Mouse (Mus musculus) limb, embryonic 13.5 days (tissue): ENCODE data around the gene Setd3. TPM values are rescaled to one million over a fixed set of nuclear protein-coding genes. Genes with fewer than 3 reads are reported as not detected.
A peak's percentile ranks its signal among the peaks of the same experiment; 100 is the strongest.

Experiments
- ATAC-seq: fragments of 200-750 bp; cut with Nextera tagmentation; 2 replicates; pipeline ENCODE4 v1.8.0; 2017; ENCODE audit warnings: low read depth, moderate number of reproducible peaks, moderate TSS enrichment; ENCODE audit not compliant: low FRiP score
- H3K27ac ChIP-seq: fragments of 300-500 bp; sonication (generic); 2 replicates; pipeline ENCODE4 v1.5.1; 2015; ENCODE audit warnings: inconsistent platforms, mild to moderate bottlenecking, moderate library complexity
- H3K27me3 ChIP-seq: fragments of 300-500 bp; sonication (generic); 2 replicates; pipeline ENCODE4 v1.6.1; 2015; ENCODE audit warnings: mild to moderate bottlenecking, inconsistent platforms
- H3K36me3 ChIP-seq: fragments of 300-500 bp; sonication (generic); 2 replicates; pipeline ENCODE4 v1.6.1; 2015; ENCODE audit warnings: inconsistent platforms, mild to moderate bottlenecking, moderate library complexity
- H3K4me1 ChIP-seq: fragments of 300-500 bp; sonication (generic); 2 replicates; pipeline ENCODE4 v1.6.1; 2015; ENCODE audit warnings: inconsistent platforms
- H3K4me2 ChIP-seq: fragments of 300-500 bp; sonication (generic); replicated peaks from 2 replicates; pipeline ENCODE4 v1.6.1; 2015; ENCODE audit warnings: inconsistent platforms, mild to moderate bottlenecking, moderate library complexity
- H3K4me3 ChIP-seq: fragments of 300-500 bp; sonication (generic); 2 replicates; pipeline ENCODE4 v1.5.1; 2015; ENCODE audit warnings: moderate library complexity, mild to moderate bottlenecking, inconsistent platforms
- H3K9ac ChIP-seq: fragments of 300-500 bp; sonication (generic); 2 replicates; pipeline ENCODE4 v1.6.1; 2015; ENCODE audit warnings: mild to moderate bottlenecking, inconsistent platforms
- H3K9me3 ChIP-seq: fragments of 300-500 bp; sonication (generic); 2 replicates; pipeline ENCODE4 v1.6.1; 2016; ENCODE audit warnings: inconsistent platforms
- WGBS: fragments of 180-500 bp; shearing (Covaris S2); methylation state at CpG from one replicate; pipeline ENCODE4 v1.1.7; 2015; 5-methylcytosine and 5-hydroxymethylcytosine counted together
- polyA plus RNA-seq: library from polyadenylated mRNA; unstranded; fragments of >200 nt; fragmentation: Nextera tagmentation; extraction: Ambion mirVana; gene quantifications from 2 replicates; pipeline ENCODE4 v1.2.1, GENCODE M21; 2015

Gene Setd3
- polyA plus RNA-seq, 1 experiment from 2014 or later, result 93.2 TPM

DNA sequence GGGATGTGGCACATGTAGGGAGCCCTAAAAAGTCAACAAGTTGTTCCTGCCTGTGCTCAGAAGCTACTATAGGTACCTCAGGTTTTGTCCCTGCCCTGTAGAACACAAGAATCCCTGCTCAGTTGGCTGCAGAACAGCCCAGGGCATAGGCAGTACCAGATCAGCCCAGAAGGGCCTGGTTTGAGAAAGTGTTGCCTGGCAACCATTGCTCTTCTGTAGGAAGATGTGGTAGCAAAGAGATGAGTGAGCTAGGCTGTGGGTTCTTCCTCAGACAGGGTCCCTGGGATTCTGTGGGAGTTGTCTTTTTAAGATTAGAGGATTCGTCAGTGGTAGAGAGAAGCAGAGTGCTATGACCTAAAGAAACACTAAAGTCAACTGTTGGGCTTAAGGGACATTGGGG lies 21.0 kb upstream of the Setd3 start:
- no peak overlapping the region for H3K9ac ChIP-seq
- H3K27me3 ChIP-seq, result no peaks in the 10 kb centered on the region
- H3K4me2 ChIP-seq, result no peak overlapping the region
- no peaks in the 10 kb centered on the region for H3K4me1 ChIP-seq
- H3K4me3 ChIP-seq, result no peak overlapping the region
- no peak overlapping the region for H3K27ac ChIP-seq
- WGBS, result 85% methylated on average over 1 of the region's 1 CpGs
- no peaks in the 10 kb centered on the region for H3K9me3 ChIP-seq
- no peak for ATAC-seq
- H3K36me3 ChIP-seq, result peaks cover 98% of the 10 kb centered on the region

DNA sequence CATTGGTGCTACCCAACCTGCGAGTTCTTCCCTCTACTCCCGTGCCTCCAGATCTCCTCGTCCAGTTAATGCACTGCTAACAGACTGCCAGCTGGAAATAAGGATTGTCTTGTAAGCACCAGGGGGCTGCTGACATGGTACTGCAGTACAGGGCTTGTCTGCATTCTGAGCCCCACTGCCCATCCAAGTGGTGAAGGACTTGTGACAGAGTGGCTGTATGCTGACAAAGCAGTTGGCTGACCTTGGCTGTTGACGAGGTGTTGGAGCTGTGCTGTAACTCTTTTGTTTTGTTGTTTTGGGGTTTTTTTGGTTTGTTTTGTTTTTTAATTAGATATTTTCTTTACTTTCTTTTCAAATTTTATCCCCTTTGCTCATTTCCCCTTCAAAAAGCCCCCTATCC lies 19.3 kb upstream of the Setd3 start:
- ATAC-seq, result no peak
- Histone ChIP-seq H3K27ac (no peak overlapping the region), H3K9ac (no peak overlapping the region), H3K27me3 (no peaks in the 10 kb centered on the region), H3K4me1 (no peaks in the 10 kb centered on the region), H3K4me2 (no peak overlapping the region), H3K36me3 (peaks cover 99% of the 10 kb centered on the region), H3K9me3 (no peaks in the 10 kb centered on the region), H3K4me3 (no peak overlapping the region)
- 89% methylated on average over 4 of the region's 4 CpGs for WGBS

DNA sequence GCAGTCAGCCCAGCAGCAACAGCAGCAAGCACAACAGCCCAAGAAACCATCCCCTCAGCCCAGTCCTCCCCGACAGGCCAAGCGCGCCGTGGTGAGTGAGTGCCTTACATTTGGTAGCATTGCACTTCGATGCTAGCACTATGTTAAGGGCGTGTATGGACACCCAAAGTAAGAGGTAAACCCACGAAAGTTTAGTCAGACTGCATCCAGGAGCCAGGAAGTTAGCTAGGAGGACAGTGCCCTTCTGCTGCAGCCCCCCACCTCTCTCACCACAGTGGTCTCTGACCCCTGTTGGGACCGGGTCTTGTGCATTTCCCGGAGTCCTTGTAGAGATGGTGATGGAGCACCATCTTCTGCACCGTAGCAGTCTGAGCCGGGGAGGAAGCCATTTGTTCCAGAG lies 16.6 kb upstream of the Setd3 start:
- no peak overlapping the region for H3K27ac ChIP-seq
- no peaks in the 10 kb centered on the region for H3K9me3 ChIP-seq
- H3K4me3 ChIP-seq, result no peak overlapping the region
- no peaks in the 10 kb centered on the region for H3K27me3 ChIP-seq
- 94% methylated on average over 11 of the region's 11 CpGs for WGBS
- no peak overlapping the region for H3K4me2 ChIP-seq
- no peak overlapping the region; the same call in 1 of the 2 replicates for H3K9ac ChIP-seq
- H3K36me3 ChIP-seq, result peaks cover 99% of the 10 kb centered on the region
- no peak for ATAC-seq
- H3K4me1 ChIP-seq, result no peaks in the 10 kb centered on the region

DNA sequence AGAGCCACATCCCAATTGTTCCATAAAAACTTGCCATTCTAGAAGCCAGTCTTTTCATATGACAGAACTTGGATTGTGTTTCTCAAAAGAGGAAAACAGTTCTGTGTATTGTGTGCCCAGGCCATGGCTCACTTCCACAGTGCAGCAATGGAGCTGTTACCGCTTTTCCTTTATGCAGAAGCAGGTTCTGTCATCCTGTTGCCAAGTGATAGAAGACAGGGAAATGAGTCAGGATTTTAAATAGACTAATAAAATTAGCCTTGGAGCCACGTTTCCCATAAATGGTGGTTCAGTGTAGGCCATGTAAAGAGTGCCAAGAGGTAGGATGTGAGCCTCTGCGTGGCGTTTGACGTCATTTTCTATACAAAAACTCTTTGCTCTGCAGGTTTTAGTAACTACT lies 14.8 kb upstream of the Setd3 start:
- Histone ChIP-seq H3K9ac (no peak overlapping the region), H3K4me3 (no peak overlapping the region), H3K27me3 (no peaks in the 10 kb centered on the region), H3K36me3 (peaks cover 97% of the 10 kb centered on the region), H3K27ac (no peak overlapping the region), H3K4me1 (no peaks in the 10 kb centered on the region), H3K9me3 (no peaks in the 10 kb centered on the region), H3K4me2 (no peak overlapping the region)
- WGBS, result 76% methylated on average over 5 of the region's 5 CpGs
- ATAC-seq, result no peak

DNA sequence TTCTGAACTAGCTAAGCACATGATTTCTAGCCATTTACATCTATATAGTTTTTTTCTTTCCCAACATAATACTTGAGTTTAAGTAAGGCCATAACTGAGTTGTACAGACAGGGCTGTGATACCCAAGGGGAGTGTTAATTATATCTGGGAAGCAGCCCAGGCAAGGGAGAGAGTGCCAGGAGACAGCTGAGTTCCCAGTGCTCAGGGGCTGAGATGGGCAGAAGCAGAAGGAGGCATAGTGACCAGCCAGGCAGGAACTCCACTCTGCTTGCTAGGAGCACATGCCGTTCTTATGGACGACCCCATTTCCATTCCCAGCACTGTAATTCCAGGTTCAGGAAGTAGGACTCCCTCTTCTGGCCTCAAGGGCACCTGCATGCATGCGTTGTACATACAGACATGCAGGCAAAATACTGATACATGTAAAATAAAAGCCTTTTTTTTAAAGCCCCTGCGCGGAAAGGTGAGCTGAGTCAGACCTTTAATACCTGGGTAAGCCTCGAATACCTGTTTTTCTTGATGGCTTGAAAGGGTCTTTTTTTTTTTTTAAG lies 8.5 kb upstream of the Setd3 start:
- Histone ChIP-seq H3K4me2 (no peak overlapping the region), H3K27me3 (no peaks in the 10 kb centered on the region), H3K4me1 (no peaks in the 10 kb centered on the region), H3K4me3 (no peak overlapping the region), H3K36me3 (peaks cover 80% of the 10 kb centered on the region), H3K27ac (no peak overlapping the region), H3K9ac (no peak overlapping the region), H3K9me3 (no peaks in the 10 kb centered on the region)
- no peak for ATAC-seq
- WGBS, result 92% methylated on average over 6 of the region's 6 CpGs

DNA sequence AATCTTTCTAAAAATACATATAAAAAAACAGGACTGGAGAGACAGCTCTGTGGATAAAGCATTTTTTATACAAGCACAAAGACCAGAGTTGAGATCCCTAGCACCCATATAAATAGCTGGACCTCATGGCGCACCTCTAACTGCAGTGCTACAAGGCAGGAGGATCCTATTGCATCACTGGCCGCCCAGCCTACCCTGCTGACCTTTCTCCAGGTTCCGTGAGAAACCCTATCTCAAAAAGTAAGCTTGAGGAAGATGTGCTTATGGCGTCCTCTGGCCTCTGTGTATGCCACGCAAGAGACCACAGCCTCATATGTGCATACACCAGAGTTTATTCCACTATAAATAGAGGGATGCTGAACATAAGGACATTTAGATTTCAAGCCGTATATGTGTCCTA lies 2.6 kb upstream of the Setd3 start:
- no peak overlapping the region for H3K27ac ChIP-seq
- H3K9ac ChIP-seq, result no peak overlapping the region
- H3K36me3 ChIP-seq, result peaks cover 36% of the 10 kb centered on the region
- WGBS, result 95% methylated on average over 6 of the region's 6 CpGs
- H3K4me3 ChIP-seq, result no peak overlapping the region
- no peak overlapping the region for H3K4me2 ChIP-seq
- ATAC-seq, result no peak
- H3K9me3 ChIP-seq, result no peaks in the 10 kb centered on the region
- H3K27me3 ChIP-seq, result no peaks in the 10 kb centered on the region
- peaks cover 22% of the 10 kb centered on the region for H3K4me1 ChIP-seq

DNA sequence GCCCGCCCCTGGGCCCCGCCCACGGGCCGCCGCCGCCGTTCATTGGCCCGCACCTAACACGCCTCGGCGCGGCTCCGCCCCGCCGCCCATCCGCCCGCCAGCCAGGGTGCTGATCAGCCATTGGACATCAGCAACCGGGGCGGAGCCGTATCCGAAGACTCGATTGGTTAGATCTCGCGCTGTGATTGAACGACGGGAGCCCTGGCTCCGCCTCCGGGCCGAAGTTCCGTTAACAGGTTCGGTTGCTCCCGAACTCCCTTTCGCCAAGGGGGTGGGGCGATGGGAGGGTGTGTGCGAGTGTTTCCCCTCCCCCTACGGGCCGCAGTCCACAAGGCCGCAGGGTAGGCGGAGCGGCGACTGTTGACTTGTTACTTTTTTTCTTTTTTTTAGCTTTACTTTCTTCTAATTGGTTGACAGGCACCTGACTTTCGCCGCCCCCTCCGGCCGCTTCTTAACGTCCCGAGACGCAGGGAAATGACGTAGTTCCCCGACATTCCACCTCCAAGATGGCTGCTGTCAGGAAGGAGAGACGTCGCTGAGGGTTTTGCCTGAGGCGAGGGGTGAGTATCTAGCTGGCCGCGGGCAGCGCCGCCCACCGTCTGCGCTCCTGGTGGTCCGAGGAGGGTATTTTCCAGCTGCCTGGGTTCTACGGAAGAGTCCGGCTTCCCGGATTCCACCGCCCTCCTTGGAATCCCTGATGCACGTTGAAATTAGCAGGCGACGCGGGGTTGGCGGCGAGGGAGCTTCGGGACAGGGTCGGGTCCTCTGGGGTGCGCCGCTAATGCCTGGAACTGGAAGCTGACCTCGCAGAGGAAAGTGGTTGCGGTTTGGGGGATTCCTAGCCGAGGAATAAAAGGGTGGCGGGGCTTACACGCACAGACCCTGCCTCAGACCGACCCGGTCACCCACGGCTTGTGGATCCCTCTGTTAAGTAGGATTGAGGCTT lies 480 bp upstream of the Setd3 start, which contains the start of gene Ccnk:
Gene Ccnk (plus strand): TSS at position 259 of the 946 bp plus-strand sequence.
- H3K9me3 ChIP-seq, result no peaks in the 10 kb centered on the region
- under 1% methylated on average over 81 of the region's 82 CpGs for WGBS
- H3K4me1 ChIP-seq, result peaks cover 38% of the 10 kb centered on the region
- peak within 1 kb of the TSS; percentile 88 for H3K27ac ChIP-seq
- peak within 1 kb of the TSS; percentile 98 for H3K4me3 ChIP-seq
- H3K9ac ChIP-seq, result peak within 1 kb of the TSS; percentile 98
- H3K27me3 ChIP-seq, result no peaks in the 10 kb centered on the region
- H3K36me3 ChIP-seq, result peaks cover 25% of the 10 kb centered on the region
- ATAC-seq, result peak; percentile 98
- H3K4me2 ChIP-seq, result peak within 1 kb of the TSS; percentile 92

DNA sequence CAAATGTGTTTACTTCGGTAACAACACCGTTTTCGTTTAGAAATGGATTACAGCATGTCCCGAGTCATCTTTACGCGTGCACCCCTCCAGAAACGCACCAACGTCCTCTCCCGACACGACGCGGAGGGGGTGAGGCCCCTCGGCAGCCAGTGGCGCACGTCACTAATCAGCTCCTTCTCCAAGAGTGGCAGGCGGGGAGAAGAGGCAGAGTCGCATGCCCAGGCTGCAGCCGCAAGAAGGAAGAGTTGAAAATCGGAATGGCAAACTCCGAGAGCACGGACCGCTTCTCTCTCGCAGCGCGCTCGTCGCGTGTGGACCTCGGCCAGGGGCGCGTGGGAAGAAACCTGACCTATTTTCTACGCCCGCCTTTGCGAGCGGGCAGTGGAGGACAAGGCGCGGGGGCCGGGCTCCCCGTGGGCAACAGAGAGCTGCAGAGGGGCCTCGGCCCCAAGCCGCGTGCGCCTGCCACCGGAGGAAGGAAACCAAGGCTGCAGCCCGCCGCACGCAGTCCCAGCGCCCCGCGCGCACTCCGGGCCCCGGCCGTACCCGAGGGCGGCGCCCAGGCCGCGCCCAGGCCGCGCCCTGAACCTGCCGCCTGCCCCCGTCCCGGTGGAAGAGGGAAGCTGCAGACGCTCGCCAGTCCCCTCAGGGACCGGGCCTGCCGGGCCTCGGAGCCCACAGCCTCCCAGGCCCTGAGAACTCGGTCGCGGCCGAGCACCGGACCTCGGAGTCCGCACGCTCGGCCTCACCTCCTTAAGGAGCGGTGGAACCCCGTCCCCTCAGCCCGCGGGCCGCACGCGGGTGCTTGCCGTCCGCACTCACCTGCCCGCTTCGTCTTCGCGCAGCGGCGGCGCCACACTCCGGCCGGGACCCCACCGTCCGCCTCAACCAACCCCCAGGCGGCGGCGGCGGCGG lies 526 bp downstream of the Setd3 start:
- no peaks in the 10 kb centered on the region for H3K27me3 ChIP-seq
- peak overlapping the region; percentile 98 for H3K9ac ChIP-seq
- peak; percentile 12 for ATAC-seq
- H3K36me3 ChIP-seq, result peaks cover 20% of the 10 kb centered on the region
- peak overlapping the region; percentile 88 for H3K27ac ChIP-seq
- peak overlapping the region; percentile 98 for H3K4me3 ChIP-seq
- no peaks in the 10 kb centered on the region for H3K9me3 ChIP-seq
- peak overlapping the region; percentile 89 for H3K4me2 ChIP-seq
- H3K4me1 ChIP-seq, result peaks cover 40% of the 10 kb centered on the region
- under 1% methylated on average over 82 of the region's 103 CpGs for WGBS

DNA sequence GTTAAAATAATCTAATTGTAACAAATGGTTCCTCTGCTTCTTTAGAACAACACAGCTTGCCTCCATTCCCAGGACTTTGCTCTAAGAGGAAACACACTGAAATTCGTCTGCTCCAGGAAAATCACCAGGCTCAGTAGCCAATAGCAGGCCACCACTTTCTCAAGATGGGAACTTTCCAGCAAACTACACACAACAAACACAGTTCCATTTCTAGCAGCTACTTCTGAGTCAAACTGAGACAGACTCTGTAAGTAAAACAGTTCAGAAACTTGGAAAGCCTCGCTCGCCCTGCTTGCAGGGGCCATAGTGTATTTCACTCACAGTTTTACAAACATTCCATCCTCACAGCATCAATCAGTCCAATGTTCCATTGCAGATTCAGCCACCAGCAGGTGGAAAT lies 2.7 kb downstream of the Setd3 start:
- Histone ChIP-seq H3K4me3 (no peak overlapping the region), H3K9ac (peak overlapping the region; percentile 27; the same call in 1 of the 2 replicates), H3K4me1 (peaks cover 45% of the 10 kb centered on the region), H3K27me3 (no peaks in the 10 kb centered on the region), H3K36me3 (no peaks in the 10 kb centered on the region; the same call in 1 of the 2 replicates), H3K27ac (no peak overlapping the region), H3K9me3 (no peaks in the 10 kb centered on the region), H3K4me2 (peak overlapping the region; percentile 11; the same call in 1 of the 2 replicates)
- no peak for ATAC-seq
- 69% methylated on average over 3 of the region's 3 CpGs for WGBS

DNA sequence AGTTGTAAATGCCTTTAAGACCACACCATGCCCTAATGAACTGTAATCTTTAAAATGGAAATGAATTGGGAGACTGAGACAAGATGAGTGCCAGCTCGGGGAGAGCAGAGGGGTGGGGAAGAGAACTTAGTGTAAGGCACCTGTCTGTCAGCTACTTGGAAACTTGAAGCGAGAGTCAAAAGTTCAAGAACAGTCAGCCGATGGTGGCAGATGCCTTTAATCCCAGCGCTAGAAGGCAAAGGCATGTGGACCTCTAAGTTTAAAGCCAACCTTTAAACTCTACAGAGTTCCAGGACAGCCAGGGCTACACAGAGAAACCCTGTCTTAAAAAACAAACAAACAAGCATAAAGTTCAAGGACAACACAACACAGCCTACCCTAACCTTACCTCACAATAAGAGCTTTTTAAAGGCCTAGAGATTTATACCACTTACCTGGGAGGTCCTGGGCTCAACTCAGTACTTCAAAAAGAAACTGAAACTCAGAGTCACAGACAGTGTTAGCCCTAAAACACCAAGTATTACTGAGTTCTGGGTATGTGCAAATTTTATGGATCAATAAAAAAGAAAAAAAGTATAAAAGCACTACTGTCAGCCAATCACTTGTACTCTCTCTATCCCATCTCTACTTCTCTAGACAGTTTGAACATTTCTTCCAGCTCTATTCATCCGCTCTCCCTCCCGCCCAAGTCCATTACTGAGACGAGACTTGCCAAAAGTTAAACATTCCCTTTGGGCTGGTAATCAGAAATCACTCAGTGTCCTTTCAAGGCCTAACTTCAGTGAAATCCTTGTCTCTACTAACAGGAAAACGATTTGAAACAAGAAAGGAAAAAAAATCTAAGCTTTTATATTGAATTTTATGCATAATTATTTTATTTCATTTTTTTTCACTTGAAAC lies 4.3 kb downstream of the Setd3 start:
- no peak overlapping the region for H3K9ac ChIP-seq
- no peak overlapping the region for H3K27ac ChIP-seq
- H3K36me3 ChIP-seq, result no peaks in the 10 kb centered on the region
- 62% methylated on average over 8 of the region's 8 CpGs for WGBS
- H3K27me3 ChIP-seq, result no peaks in the 10 kb centered on the region
- no peak for ATAC-seq
- H3K9me3 ChIP-seq, result no peaks in the 10 kb centered on the region
- H3K4me3 ChIP-seq, result no peak overlapping the region
- H3K4me1 ChIP-seq, result peaks cover 40% of the 10 kb centered on the region
- H3K4me2 ChIP-seq, result no peak overlapping the region

DNA sequence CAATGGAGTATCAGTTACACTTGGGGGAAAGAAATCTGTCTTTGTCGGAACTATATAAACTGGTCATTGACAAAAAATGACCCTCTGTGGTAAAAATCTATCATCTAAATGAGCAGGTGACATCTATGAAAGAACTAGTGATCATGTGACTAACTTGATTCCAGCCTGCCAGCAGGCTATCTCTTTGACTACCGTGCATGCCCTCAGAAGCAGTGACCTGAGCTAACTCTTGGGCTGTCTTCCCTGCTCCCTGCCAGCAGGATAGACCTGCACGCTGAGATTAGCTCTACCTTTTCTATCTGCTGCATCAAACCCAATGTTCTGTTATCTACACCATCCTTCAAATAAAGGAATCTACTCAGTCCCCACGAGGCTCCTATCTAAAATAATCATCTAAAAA lies 6.5 kb downstream of the Setd3 start:
- no peaks in the 10 kb centered on the region for H3K36me3 ChIP-seq
- no peak overlapping the region for H3K4me3 ChIP-seq
- H3K27ac ChIP-seq, result no peak overlapping the region
- 78% methylated on average over 4 of the region's 4 CpGs for WGBS
- H3K4me2 ChIP-seq, result no peak overlapping the region
- no peaks in the 10 kb centered on the region for H3K9me3 ChIP-seq
- no peaks in the 10 kb centered on the region for H3K27me3 ChIP-seq
- peaks cover 38% of the 10 kb centered on the region for H3K4me1 ChIP-seq
- ATAC-seq, result no peak
- no peak overlapping the region for H3K9ac ChIP-seq
